Mouse (Mus musculus) heart, embryonic 12.5 days (tissue): ENCODE measurements around the gene Gm20388. TPM values are rescaled to one million over a fixed set of nuclear protein-coding genes. Genes with fewer than 3 reads are reported as not detected.

Experiments
- ATAC-seq: fragments of 200-750 bp; cut with Nextera tagmentation; 2 replicates; pipeline ENCODE4 v1.8.0; 2017; ENCODE audit warnings: moderate TSS enrichment, moderate library complexity; ENCODE audit not compliant: insufficient number of reproducible peaks, low FRiP score
- H3K27ac ChIP-seq: fragments of 300-500 bp; sonication (generic); 2 replicates; pipeline ENCODE4 v1.5.1; 2016; ENCODE audit warnings: mild to moderate bottlenecking, moderate library complexity; ENCODE audit not compliant: poor library complexity, severe bottlenecking
- H3K27me3 ChIP-seq: fragments of 300-500 bp; sonication (generic); replicated peaks from 2 replicates; pipeline ENCODE4 v1.6.1; 2016; ENCODE audit warnings: mild to moderate bottlenecking, moderate library complexity
- H3K36me3 ChIP-seq: fragments of 300-500 bp; sonication (generic); 2 replicates; pipeline ENCODE4 v1.6.1; 2016; ENCODE audit warnings: mild to moderate bottlenecking, moderate library complexity
- H3K4me1 ChIP-seq: fragments of 300-500 bp; sonication (generic); replicated peaks from 2 replicates; pipeline ENCODE4 v1.6.1; 2016; ENCODE audit warnings: mild to moderate bottlenecking
- H3K4me2 ChIP-seq: fragments of 300-500 bp; sonication (generic); 2 replicates; pipeline ENCODE4 v1.6.1; 2016; ENCODE audit warnings: mild to moderate bottlenecking, moderate library complexity
- H3K4me3 ChIP-seq: fragments of 300-500 bp; sonication (generic); 2 replicates; pipeline ENCODE4 v1.5.1; 2016; ENCODE audit warnings: mild to moderate bottlenecking
- H3K9ac ChIP-seq: fragments of 300-500 bp; sonication (generic); 2 replicates; pipeline ENCODE4 v1.6.1; 2016; ENCODE audit warnings: mild to moderate bottlenecking, moderate library complexity
- H3K9me3 ChIP-seq: fragments of 300-500 bp; sonication (generic); replicated peaks from 2 replicates; pipeline ENCODE4 v1.6.1; 2016; ENCODE audit warnings: mild to moderate bottlenecking, moderate library complexity
- WGBS: fragments of 180-500 bp; shearing (Covaris S2); methylation state at CpG from one replicate; pipeline ENCODE4 v1.1.7; 2016; 5-methylcytosine and 5-hydroxymethylcytosine counted together
- polyA plus RNA-seq: library from polyadenylated mRNA; unstranded; fragments of >200 nt; fragmentation: Nextera tagmentation; extraction: Ambion mirVana; gene quantifications from 2 replicates; pipeline ENCODE4 v1.2.1, GENCODE M21; 2016

Gene Gm20388
- polyA plus RNA-seq, 1 experiment from 2014 or later = not detected

DNA sequence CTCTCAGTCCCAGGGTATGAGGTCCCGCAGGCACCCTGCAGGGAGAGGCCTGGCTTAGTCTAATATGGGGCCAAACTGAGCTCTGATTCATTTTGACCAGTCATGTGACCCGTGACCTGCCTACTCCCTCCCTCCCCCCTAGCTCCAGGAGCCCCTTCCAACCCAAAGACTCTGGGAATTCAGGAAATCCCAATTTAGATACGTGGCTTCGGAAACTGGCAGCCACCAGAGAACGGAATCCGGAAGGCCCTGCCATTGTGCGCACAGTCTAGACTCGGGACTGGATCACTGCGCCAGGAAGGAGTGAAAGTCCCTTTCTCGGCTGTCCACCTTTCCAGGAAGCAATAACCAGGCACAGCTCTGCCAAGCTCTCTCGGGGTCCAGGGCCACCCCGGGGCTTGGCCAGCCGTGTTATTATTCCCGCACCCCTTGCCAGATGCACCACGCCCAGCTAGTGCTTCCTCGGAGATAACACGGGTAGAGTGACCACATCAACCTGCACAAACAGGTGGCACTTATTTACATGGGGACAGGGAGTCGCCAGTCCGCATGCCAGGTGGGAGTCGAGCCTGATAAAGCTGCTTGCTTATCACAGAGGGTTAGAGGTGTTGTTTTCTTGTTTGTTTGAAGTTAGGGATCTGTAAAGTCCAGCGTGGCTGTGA lies 1352.2 kb downstream of the Gm20388 start:
- H3K4me2 ChIP-seq = peak overlapping the region; percentile 40
- no peaks in the 10 kb centered on the region for H3K36me3 ChIP-seq
- 24% methylated on average over 21 of the region's 21 CpGs for WGBS
- peak overlapping the region; percentile 49 for H3K27ac ChIP-seq
- H3K4me3 ChIP-seq = no peak overlapping the region
- H3K9me3 ChIP-seq = no peaks in the 10 kb centered on the region
- H3K4me1 ChIP-seq = peaks cover 41% of the 10 kb centered on the region
- peaks cover 1% of the 10 kb centered on the region; the same call in 1 of the 2 replicates for H3K27me3 ChIP-seq
- peak overlapping the region; percentile 19; the same call in 1 of the 2 replicates for H3K9ac ChIP-seq
- peak; percentile 85 for ATAC-seq

DNA sequence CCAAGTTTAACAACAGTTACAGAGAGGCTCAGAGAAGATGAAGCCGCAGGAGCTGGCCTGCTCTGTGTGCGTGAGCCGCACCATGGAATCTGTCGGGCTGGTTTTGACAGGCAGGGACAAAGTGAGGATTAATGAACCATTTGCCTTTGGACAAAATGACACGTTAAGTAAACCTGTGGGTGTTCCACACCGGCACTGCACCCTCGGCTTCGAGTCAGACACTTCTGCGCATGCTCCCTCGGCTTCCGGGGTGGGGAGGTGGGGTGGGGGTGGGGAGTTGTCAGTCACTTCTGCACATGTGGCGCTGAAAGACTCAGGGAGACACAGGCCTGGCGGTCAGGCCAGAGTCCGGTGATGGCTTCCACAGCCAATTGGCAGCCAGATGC lies 1352.7 kb downstream of the Gm20388 start:
- Histone ChIP-seq H3K27ac (peak overlapping the region; percentile 49), H3K4me3 (no peak overlapping the region), H3K36me3 (no peaks in the 10 kb centered on the region), H3K4me1 (peaks cover 36% of the 10 kb centered on the region), H3K27me3 (no peaks in the 10 kb centered on the region), H3K9me3 (no peaks in the 10 kb centered on the region), H3K4me2 (peak overlapping the region; percentile 40), H3K9ac (no peak overlapping the region)
- WGBS = 37% methylated on average over 14 of the region's 14 CpGs
- ATAC-seq = peak; percentile 22; the same call in 1 of the 2 replicates

DNA sequence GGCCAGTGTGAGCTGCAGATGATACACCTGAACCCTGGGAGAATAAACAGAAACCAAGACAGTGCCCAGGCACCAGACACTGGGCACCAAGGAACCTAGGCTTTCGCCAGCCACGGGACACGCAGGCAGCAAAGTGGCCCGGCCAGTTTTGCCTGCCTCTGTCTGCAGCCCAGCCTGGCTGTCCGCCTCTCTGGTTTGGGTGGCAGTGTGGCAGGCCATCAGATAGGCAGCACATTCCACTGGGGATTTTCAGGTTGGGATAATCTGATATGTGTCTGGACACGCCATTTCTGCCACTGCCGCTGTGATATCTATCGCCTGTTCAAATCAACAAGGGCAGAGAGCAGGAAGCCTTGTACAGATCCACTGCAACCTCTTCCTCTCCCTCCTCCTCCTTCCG lies 1353.6 kb downstream of the Gm20388 start:
- WGBS = 67% methylated on average over 9 of the region's 9 CpGs
- Histone ChIP-seq H3K9ac (no peak overlapping the region), H3K4me1 (peaks cover 28% of the 10 kb centered on the region), H3K4me3 (no peak overlapping the region), H3K27me3 (no peaks in the 10 kb centered on the region), H3K9me3 (no peaks in the 10 kb centered on the region), H3K27ac (no peak overlapping the region), H3K36me3 (no peaks in the 10 kb centered on the region), H3K4me2 (no peak overlapping the region)
- ATAC-seq = no peak

DNA sequence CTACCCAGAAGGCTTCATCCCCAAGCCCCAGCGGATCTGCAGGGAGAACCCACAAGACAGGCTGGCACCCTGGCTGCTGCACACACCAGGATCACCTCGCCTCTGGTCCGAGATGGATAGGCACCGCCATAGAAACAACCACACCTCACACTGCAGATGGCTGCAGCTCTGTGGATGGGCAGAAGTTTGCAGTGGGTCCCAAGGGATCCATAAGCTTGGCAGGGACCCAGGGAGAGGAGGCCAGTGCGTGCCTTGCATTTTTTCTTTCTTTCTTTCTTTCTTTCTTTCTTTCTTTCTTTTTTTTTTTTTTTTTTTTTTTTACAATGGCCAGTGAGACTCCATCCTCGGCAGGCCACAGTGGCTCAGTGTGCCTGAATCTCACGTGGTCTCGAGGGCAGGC lies 1360.9 kb downstream of the Gm20388 start:
- no peak for ATAC-seq
- no peaks in the 10 kb centered on the region for H3K9me3 ChIP-seq
- H3K27me3 ChIP-seq = no peaks in the 10 kb centered on the region
- no peak overlapping the region for H3K4me3 ChIP-seq
- 0 out of 2 replicates have a peak, but pooled peaks cover 3% of the 10 kb centered on the region for H3K4me1 ChIP-seq
- H3K4me2 ChIP-seq = no peak overlapping the region
- WGBS = 73% methylated on average over 8 of the region's 8 CpGs
- H3K27ac ChIP-seq = no peak overlapping the region
- no peaks in the 10 kb centered on the region for H3K36me3 ChIP-seq
- no peak overlapping the region for H3K9ac ChIP-seq

DNA sequence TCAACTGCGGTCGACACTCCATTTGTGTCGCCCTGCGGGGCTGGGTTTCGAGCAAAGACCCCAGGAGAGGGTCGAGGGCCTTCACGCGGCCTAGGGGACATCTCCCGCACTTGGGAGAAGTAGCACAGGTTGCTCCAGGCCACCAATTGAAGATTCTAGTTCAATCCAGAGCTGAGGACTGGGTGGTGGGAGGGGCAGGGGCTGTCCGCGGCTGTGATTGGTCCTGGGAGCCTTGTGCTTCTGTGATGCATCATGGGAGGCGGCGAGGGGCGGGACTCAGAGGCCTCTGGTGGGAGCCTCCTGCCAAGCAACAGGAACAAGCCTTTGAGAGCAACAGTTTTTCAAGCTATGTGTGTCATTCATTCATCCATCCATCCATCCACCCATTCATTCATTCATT lies 1362.6 kb downstream of the Gm20388 start:
- Histone ChIP-seq H3K36me3 (no peaks in the 10 kb centered on the region), H3K4me1 (0 out of 2 replicates have a peak, but pooled peaks cover 6% of the 10 kb centered on the region), H3K27ac (no peak overlapping the region), H3K27me3 (no peaks in the 10 kb centered on the region), H3K4me2 (peak overlapping the region; percentile 50), H3K9me3 (no peaks in the 10 kb centered on the region), H3K4me3 (no peak overlapping the region), H3K9ac (0 out of 2 replicates have a peak overlapping the region, but pooled peaks have one; percentile 23)
- WGBS = 39% methylated on average over 14 of the region's 14 CpGs
- ATAC-seq = peak; percentile 53; the same call in 1 of the 2 replicates

DNA sequence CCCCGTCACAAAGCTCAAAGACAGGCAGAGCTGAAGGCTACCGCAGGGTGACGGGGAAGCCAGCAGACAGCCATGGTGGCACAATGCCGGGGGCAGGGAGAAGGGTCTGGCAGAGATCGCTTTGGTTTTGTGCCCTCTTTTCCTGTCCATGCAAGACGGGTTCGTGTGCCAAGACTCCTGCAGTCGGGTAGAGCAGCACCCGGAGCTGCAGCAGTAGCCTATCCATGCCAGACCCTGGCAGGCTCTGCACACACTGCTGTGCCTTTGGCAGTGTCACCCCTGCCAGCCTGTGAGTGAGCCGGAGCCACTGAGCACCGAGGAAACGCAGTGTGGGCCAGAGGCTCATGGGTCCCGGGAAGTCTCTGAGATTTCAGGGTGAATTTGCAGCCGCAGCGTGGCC lies 1363.0 kb downstream of the Gm20388 start:
- 0 out of 2 replicates have a peak, but pooled peaks have one; percentile 20 for ATAC-seq
- Histone ChIP-seq H3K27me3 (no peaks in the 10 kb centered on the region), H3K36me3 (no peaks in the 10 kb centered on the region), H3K9me3 (no peaks in the 10 kb centered on the region), H3K27ac (no peak overlapping the region), H3K4me3 (no peak overlapping the region), H3K9ac (no peak overlapping the region), H3K4me1 (0 out of 2 replicates have a peak, but pooled peaks cover 6% of the 10 kb centered on the region), H3K4me2 (no peak overlapping the region)
- WGBS = 73% methylated on average over 15 of the region's 15 CpGs

DNA sequence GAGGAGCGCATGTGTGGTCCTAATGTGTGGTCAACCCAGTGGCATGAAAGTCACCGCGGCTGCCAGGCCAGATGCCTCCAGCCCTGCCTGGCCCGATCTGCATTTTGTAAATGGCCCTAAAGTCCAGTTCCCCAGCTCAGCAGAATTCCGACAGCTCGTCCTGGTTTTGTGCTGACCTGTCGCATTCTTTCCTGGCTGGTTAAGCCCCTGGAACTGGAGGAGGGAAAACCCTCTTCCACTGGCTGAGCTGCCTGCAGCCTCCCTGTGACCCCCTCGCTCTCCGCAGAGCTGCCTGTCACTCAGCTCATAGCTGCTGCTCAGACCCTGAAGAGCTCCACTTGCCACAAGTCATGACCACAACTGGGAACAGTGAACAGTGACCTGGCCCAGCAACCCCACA lies 1369.8 kb downstream of the Gm20388 start:
- Histone ChIP-seq H3K4me1 (peaks cover 22% of the 10 kb centered on the region), H3K27me3 (no peaks in the 10 kb centered on the region), H3K4me2 (no peak overlapping the region), H3K36me3 (no peaks in the 10 kb centered on the region), H3K4me3 (no peak overlapping the region), H3K9ac (peak overlapping the region; percentile 33; the same call in 1 of the 2 replicates), H3K27ac (no peak overlapping the region), H3K9me3 (no peaks in the 10 kb centered on the region)
- ATAC-seq = no peak
- WGBS = 41% methylated on average over 9 of the region's 9 CpGs

DNA sequence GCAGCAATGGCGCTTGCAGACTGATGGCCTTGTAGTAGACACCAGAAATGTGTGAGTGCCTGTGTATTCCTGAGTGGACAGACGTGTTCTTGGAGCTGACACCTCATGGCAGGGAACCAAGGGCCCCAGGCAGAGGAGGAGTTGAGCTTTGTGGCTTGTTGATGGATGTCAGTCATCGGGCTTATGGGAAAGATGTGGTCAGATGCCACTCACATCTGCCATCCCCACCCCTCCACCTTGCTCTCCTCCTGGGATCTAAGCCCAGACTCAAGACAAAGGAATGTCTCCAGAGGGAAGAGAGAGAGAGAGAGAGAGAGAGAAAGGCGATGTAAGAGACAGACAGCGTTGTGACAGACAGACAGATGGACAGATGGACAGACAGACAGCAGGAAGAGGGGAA lies 1378.7 kb downstream of the Gm20388 start:
- ATAC-seq = no peak
- no peaks in the 10 kb centered on the region for H3K36me3 ChIP-seq
- H3K9me3 ChIP-seq = no peaks in the 10 kb centered on the region
- H3K4me1 ChIP-seq = peaks cover 42% of the 10 kb centered on the region
- no peaks in the 10 kb centered on the region for H3K27me3 ChIP-seq
- H3K9ac ChIP-seq = 0 out of 2 replicates have a peak overlapping the region, but pooled peaks have one; percentile 6
- 73% methylated on average over 5 of the region's 5 CpGs for WGBS
- H3K4me3 ChIP-seq = no peak overlapping the region
- H3K4me2 ChIP-seq = no peak overlapping the region
- H3K27ac ChIP-seq = no peak overlapping the region

DNA sequence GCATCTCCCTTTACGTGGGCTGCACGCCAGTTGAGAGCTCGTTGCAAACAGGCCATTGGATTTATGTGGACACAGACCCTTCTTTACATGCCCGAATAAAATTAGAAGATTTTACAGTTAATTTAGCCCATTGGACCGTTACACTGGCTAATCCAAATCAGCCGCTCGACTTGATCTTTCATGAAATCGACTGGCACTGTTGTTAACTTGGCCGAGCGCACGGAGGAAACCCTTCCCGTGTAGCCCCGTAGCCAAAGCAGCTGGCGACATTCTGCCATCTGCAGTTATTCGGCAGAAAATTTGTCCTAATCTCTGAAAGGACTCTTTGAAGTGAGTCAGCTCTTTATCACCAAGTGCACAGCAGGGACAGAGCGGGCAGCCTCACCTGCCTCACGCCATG lies 1379.9 kb downstream of the Gm20388 start:
- H3K4me3 ChIP-seq = no peak overlapping the region
- no peaks in the 10 kb centered on the region for H3K36me3 ChIP-seq
- H3K9me3 ChIP-seq = no peaks in the 10 kb centered on the region
- no peak overlapping the region for H3K9ac ChIP-seq
- H3K4me2 ChIP-seq = no peak overlapping the region
- peaks cover 50% of the 10 kb centered on the region for H3K4me1 ChIP-seq
- H3K27ac ChIP-seq = no peak overlapping the region
- no peaks in the 10 kb centered on the region for H3K27me3 ChIP-seq
- WGBS = 80% methylated on average over 17 of the region's 17 CpGs
- ATAC-seq = no peak

DNA sequence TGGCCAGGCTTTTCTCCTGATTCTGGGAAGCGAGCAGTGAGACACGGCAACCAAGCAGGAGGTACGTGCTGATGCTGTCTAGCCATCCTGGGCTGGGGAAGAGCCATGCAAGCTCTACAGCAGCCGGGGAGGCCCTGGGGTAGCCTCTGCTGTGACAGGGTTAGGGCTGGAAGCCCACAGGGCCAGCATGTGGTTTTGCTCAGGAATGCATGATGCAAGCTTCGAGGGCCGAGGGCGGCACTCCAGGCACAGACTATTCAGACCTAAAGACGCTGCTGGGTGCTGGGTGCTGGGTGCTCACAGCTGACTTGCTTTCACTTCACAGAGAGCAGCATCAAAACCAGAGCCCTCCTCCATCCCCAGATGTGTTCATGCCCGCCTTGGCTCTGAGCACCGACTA lies 1382.8 kb downstream of the Gm20388 start:
- WGBS = 81% methylated on average over 10 of the region's 10 CpGs
- Histone ChIP-seq H3K9ac (no peak overlapping the region), H3K4me3 (no peak overlapping the region), H3K4me1 (peaks cover 37% of the 10 kb centered on the region), H3K4me2 (no peak overlapping the region), H3K27ac (no peak overlapping the region), H3K27me3 (no peaks in the 10 kb centered on the region), H3K36me3 (no peaks in the 10 kb centered on the region), H3K9me3 (no peaks in the 10 kb centered on the region)
- ATAC-seq = no peak

DNA sequence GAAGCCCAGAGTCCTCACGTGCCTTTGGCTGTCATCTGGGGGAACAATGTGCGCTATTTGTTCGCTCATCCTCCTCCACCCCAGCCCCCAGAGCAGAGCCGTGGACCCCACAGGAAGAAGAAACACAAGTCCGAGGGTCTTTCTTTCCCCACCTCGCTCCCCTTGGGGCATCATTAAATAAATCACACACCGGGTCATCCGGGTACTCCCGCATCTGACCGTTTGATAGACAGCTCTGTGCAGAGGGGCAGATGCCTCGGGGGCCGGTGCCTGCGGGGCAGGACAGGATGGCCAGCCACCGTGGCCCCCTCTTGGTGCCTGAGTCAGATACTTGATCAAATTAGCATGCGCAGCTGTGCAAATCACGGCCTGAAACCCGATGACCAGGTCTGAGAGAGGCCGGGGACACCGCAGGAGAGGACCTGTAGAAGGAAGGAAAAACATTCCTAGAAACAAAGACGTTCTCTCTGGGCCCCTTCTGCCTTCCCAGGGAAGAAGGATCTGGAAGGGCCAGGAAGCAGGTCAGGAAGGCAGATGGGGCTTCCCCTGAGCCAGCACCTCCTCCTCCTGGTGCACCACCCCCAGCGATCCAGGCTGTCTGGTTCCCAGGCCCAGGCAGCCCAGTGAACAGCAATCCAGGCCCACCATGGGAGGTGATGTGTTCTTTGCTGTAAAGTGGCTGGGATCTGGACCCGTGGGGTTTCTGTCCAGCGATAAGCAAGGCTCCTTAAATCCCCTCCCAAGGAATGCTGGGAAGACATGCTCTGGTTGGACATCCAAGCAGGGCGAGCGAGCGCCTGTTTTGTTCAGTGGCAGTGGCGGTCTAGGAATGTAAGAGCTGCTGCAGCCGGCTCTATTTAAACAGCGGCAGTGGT lies 1383.8 kb downstream of the Gm20388 start:
- peak; percentile 40; the same call in 1 of the 2 replicates for ATAC-seq
- no peaks in the 10 kb centered on the region for H3K36me3 ChIP-seq
- H3K4me1 ChIP-seq = peaks cover 30% of the 10 kb centered on the region
- no peak overlapping the region for H3K27ac ChIP-seq
- H3K4me2 ChIP-seq = no peak overlapping the region
- H3K4me3 ChIP-seq = no peak overlapping the region
- 40% methylated on average over 29 of the region's 29 CpGs for WGBS
- no peaks in the 10 kb centered on the region for H3K9me3 ChIP-seq
- no peaks in the 10 kb centered on the region for H3K27me3 ChIP-seq
- no peak overlapping the region for H3K9ac ChIP-seq
